Mouse (Mus musculus) thymus, postnatal 25 days (tissue): ENCODE measurements at regions not wholly inside any gene's neighbourhood (a gene's known extent, or its start where the extent isn't known, plus 50 kb on each side); places are given as distances from the start of the nearest gene placed in this dataset.
A peak's percentile ranks its signal among the peaks of the same experiment; 100 is the strongest.

Source experiments
- DNase-seq: peaks from one replicate; pipeline ENCODE4 v3.0.0; 2022

GRCm38 (mm10) chr8:33997676-33998075, 113.9 kb downstream of the Gm10131 start:
- no peak for DNase-seq

- DNase-seq = no peak
Measured at GRCm38 (mm10) chr8:33992946-33993345, 118.6 kb downstream of the Gm10131 start.

- DNase-seq = no peak
Measured at GRCm38 (mm10) chr8:33991917-33992875, 119.3 kb downstream of the Gm10131 start.

- DNase-seq = no peak
Measured at GRCm38 (mm10) chr8:33991165-33991916, 120.2 kb downstream of the Gm10131 start.

DNA sequence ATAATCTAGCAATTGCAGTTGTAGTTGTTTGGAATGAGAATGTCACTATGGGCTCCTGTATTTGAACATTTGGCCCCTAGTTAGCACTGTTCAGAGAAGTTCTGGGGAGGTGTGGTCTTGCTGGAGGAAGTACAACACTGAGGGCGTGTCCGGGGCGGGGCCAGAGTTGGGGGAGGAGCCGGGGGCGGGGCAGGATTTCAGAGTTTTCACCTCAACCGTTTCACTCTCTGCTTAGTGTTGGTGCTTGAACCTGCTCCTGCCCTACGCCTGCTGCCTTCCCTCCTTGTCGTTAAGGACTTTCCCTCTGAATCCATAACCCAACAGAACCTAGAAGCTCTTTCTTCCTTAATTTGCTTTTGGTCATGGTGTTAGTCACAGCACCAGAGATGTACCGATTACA, 121.5 kb downstream of the Gm10131 start:
- DNase-seq = peak; percentile 6

DNA sequence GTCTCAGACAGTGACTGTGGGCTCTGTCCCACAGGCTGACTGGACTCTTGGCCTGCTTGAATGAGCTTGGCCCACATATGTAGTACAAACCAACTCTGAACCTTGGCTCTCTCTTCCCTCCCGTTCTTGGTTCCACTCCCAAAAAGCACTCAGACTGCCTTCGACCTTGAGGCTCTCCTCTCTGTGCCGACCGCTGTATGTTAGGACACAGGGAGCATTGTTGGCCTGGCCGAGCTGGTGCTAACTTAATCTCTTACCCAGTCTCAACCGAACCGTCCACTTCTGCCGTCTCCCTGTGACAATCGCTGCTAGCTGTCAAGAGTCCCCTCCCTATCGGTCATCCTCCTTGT, 123.8 kb downstream of the Gm10131 start:
- no peak for DNase-seq

DNA sequence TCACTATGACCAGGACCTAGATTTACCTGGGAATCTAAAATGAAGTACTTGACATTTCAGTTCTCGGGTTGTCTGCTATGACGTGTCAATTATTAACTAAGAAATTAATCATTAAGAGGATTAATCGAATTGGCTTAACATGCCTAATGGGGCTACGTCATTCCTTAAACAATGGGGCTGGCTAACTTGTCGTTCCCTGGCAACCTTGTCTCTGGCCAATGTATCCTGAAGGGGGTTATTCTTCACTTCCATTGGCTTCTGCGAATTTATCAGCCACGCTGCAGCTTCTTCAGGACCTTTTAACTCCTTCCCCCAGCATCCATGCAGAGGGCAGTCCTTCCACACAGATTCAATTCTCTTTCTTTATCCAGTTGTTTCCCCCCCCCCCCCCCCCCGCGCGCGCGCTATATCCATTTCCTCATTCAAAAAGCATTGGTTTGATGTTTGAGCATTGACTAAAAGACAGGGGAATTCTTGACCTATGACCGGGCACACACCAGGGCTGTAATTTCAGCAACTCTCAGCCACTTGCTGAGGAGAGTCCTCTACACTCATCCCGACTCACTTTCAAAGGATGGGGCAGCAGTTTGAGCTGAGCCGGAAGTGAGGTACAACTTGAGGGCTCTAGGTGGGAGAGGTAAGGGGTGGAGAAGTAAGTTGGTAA, 124.3 kb downstream of the Gm10131 start:
- no peak for DNase-seq

GRCm38 (mm10) chr8:33986657-33987056, 124.9 kb downstream of the Gm10131 start:
- no peak for DNase-seq

GRCm38 (mm10) chr8:33985430-33985977, 126.0 kb downstream of the Gm10131 start:
- peak; percentile 5 for DNase-seq

- peak; percentile 16 for DNase-seq
Measured at GRCm38 (mm10) chr8:33981629-33982028, 129.9 kb downstream of the Gm10131 start.

GRCm38 (mm10) chr8:33980999-33981398, 130.5 kb downstream of the Gm10131 start:
- no peak for DNase-seq
